Mouse (Mus musculus) heart, adult 2 months (tissue): Measurements from ENCODE around the gene Sipa1l1.

Experiments
- CTCF ChIP-seq: fragments of 200-600 bp; IDR thresholded peaks from 2 replicates; pipeline ENCODE4 v1.8.1; 2022; ENCODE audit warnings: antibody characterized with exemption, mild to moderate bottlenecking, moderate library complexity
- EP300 ChIP-seq: fragments of 200-500 bp; IDR thresholded peaks from 2 replicates; pipeline ENCODE4 v1.6.1; 2011; ENCODE audit warnings: low read depth, low read length, control low read depth; ENCODE audit not compliant: insufficient read depth
- POLR2A ChIP-seq: fragments of 200-500 bp; IDR thresholded peaks from 2 replicates; pipeline ENCODE4 v1.6.1; 2011; ENCODE audit warnings: mild to moderate bottlenecking, low read depth, low read length, control low read depth; ENCODE audit not compliant: insufficient read depth

DNA sequence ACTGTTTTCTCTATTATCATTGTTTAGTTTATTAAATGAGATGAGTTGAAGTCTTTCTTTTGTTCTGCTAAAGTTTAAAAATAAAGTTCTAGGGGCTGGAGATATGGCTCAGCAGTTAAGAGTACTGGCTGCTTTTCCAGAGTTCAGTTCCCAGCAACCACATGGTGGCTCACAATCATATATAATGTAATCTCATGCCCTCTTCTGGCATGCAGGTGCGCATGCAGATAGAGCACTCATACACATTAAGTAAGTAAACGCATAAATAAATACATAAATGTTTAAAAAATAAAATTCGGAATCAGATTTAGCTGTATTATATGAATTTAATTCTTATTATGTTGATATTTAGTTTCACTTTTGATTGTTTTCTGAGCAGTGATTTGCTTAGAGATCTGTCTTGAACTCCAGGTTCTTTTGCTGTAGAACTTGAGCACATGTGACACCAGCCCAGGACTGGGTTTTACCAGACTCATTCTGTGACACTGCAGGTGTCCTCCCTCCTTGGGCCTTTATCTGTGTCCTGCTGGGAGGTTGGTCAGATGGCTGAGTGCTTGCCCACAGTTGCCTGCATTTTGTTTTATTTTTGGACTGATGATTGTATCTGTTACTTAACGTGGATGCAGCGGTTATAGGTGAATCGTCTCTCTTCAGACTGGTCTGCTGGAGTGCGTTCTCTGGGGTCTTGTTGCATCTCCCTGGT lies 124.6 kb downstream of the Sipa1l1 start:
- TF ChIP-seq POLR2A (no peak), CTCF (peak; percentile 38), EP300 (no peak)
